Mouse (Mus musculus) embryonic facial prominence, embryonic 12.5 days (tissue): ENCODE results near the gene Mrpl23. TPM values are rescaled to one million over a fixed set of nuclear protein-coding genes. Genes with fewer than 3 reads are reported as not detected.

Experiments
- ATAC-seq: fragments of 200-750 bp; cut with Nextera tagmentation; 2 replicates; pipeline ENCODE4 v1.8.0; 2017; ENCODE audit not compliant: insufficient number of reproducible peaks, insufficient read depth, low FRiP score, low TSS enrichment
- H3K27ac ChIP-seq: fragments of 300-500 bp; sonication (generic); 2 replicates; pipeline ENCODE4 v1.5.1; 2016; ENCODE audit warnings: mild to moderate bottlenecking
- H3K27me3 ChIP-seq: fragments of 300-500 bp; sonication (generic); 2 replicates; pipeline ENCODE4 v1.6.1; 2016; ENCODE audit warnings: mild to moderate bottlenecking, moderate library complexity
- H3K36me3 ChIP-seq: fragments of 300-500 bp; sonication (generic); 2 replicates; pipeline ENCODE4 v1.6.1; 2016; ENCODE audit warnings: mild to moderate bottlenecking
- H3K4me1 ChIP-seq: fragments of 300-500 bp; sonication (generic); 2 replicates; pipeline ENCODE4 v1.6.1; 2016
- H3K4me2 ChIP-seq: fragments of 300-500 bp; sonication (generic); replicated peaks from 2 replicates; pipeline ENCODE4 v1.6.1; 2016; ENCODE audit warnings: mild to moderate bottlenecking, moderate library complexity
- H3K4me3 ChIP-seq: fragments of 300-500 bp; sonication (generic); 2 replicates; pipeline ENCODE4 v1.5.1; 2016; ENCODE audit warnings: mild to moderate bottlenecking
- H3K9ac ChIP-seq: fragments of 300-500 bp; sonication (generic); 2 replicates; pipeline ENCODE4 v1.6.1; 2016; ENCODE audit warnings: mild to moderate bottlenecking, moderate library complexity
- H3K9me3 ChIP-seq: fragments of 300-500 bp; sonication (generic); 2 replicates; pipeline ENCODE4 v1.6.1; 2016; ENCODE audit warnings: mild to moderate bottlenecking, moderate library complexity
- WGBS: fragments of 180-500 bp; shearing (Covaris S2); methylation state at CpG from one replicate; pipeline ENCODE4 v1.1.7; 2016; 5-methylcytosine and 5-hydroxymethylcytosine counted together
- polyA plus RNA-seq: library from polyadenylated mRNA; unstranded; fragments of >200 nt; fragmentation: Nextera tagmentation; extraction: Ambion mirVana; gene quantifications from 2 replicates; pipeline ENCODE4 v1.2.1, GENCODE M21; 2016

Gene Mrpl23
- polyA plus RNA-seq, 1 experiment from 2014 or later, result 19.8 TPM

GRCm38 (mm10) chr7:142522352-142522751, 10.1 kb upstream of the Mrpl23 start:
- no peak for ATAC-seq
- H3K4me2 ChIP-seq, result no peak overlapping the region
- no peaks in the 10 kb centered on the region for H3K27me3 ChIP-seq
- H3K9me3 ChIP-seq, result no peaks in the 10 kb centered on the region
- peak overlapping the region; percentile 86 for H3K27ac ChIP-seq
- no peak overlapping the region for H3K9ac ChIP-seq
- no peaks in the 10 kb centered on the region for H3K36me3 ChIP-seq
- peaks cover 47% of the 10 kb centered on the region for H3K4me1 ChIP-seq
- WGBS, result 29% methylated on average over 4 of the region's 4 CpGs
- H3K4me3 ChIP-seq, result no peak overlapping the region

GRCm38 (mm10) chr7:142523200-142523990, 9.1 kb upstream of the Mrpl23 start:
- ATAC-seq, result no peak
- 21% methylated on average over 17 of the region's 17 CpGs for WGBS
- H3K4me1 ChIP-seq, result peaks cover 53% of the 10 kb centered on the region
- H3K27me3 ChIP-seq, result no peaks in the 10 kb centered on the region
- H3K9me3 ChIP-seq, result no peaks in the 10 kb centered on the region
- H3K9ac ChIP-seq, result no peak overlapping the region
- no peak overlapping the region for H3K4me2 ChIP-seq
- no peaks in the 10 kb centered on the region for H3K36me3 ChIP-seq
- no peak overlapping the region for H3K4me3 ChIP-seq
- H3K27ac ChIP-seq, result peak overlapping the region; percentile 86

- no peak overlapping the region for H3K4me2 ChIP-seq
- H3K27me3 ChIP-seq, result no peaks in the 10 kb centered on the region
- H3K4me3 ChIP-seq, result no peak overlapping the region
- peak; percentile 57 for ATAC-seq
- no peaks in the 10 kb centered on the region for H3K9me3 ChIP-seq
- H3K27ac ChIP-seq, result peak overlapping the region; percentile 91
- peaks cover 44% of the 10 kb centered on the region for H3K4me1 ChIP-seq
- no peaks in the 10 kb centered on the region for H3K36me3 ChIP-seq
- 22% methylated on average over 13 of the region's 13 CpGs for WGBS
- H3K9ac ChIP-seq, result 0 out of 2 replicates have a peak overlapping the region, but pooled peaks have one; percentile 2
Measured at GRCm38 (mm10) chr7:142525342-142526178, 6.9 kb upstream of the Mrpl23 start.

GRCm38 (mm10) chr7:142529350-142529749, 3.1 kb upstream of the Mrpl23 start:
- H3K9me3 ChIP-seq, result no peaks in the 10 kb centered on the region
- 65% methylated on average over 10 of the region's 10 CpGs for WGBS
- no peak overlapping the region for H3K4me2 ChIP-seq
- ATAC-seq, result no peak
- H3K36me3 ChIP-seq, result no peaks in the 10 kb centered on the region
- peaks cover 56% of the 10 kb centered on the region for H3K4me1 ChIP-seq
- 0 out of 2 replicates have a peak overlapping the region, but pooled peaks have one; percentile 24 for H3K27ac ChIP-seq
- no peak overlapping the region for H3K4me3 ChIP-seq
- H3K9ac ChIP-seq, result no peak overlapping the region
- no peaks in the 10 kb centered on the region for H3K27me3 ChIP-seq

GRCm38 (mm10) chr7:142531973-142532521, 439 bp upstream of the Mrpl23 start:
- ATAC-seq, result no peak
- H3K27me3 ChIP-seq, result no peaks in the 10 kb centered on the region
- H3K9ac ChIP-seq, result peak overlapping the region; percentile 79; the same call in 1 of the 2 replicates
- no peak overlapping the region for H3K4me3 ChIP-seq
- peaks cover 49% of the 10 kb centered on the region for H3K4me1 ChIP-seq
- no peaks in the 10 kb centered on the region for H3K9me3 ChIP-seq
- H3K27ac ChIP-seq, result peak overlapping the region; percentile 90
- H3K4me2 ChIP-seq, result peak overlapping the region; percentile 70; the same call in 1 of the 2 replicates
- H3K36me3 ChIP-seq, result peaks cover 5% of the 10 kb centered on the region; the same call in 1 of the 2 replicates
- 78% methylated on average over 4 of the region's 4 CpGs for WGBS

- H3K9ac ChIP-seq, result peak overlapping the region; percentile 79
- no peaks in the 10 kb centered on the region for H3K27me3 ChIP-seq
- H3K36me3 ChIP-seq, result peaks cover 5% of the 10 kb centered on the region; the same call in 1 of the 2 replicates
- 1% methylated on average over 39 of the region's 44 CpGs for WGBS
- peak; percentile 74 for ATAC-seq
- peaks cover 54% of the 10 kb centered on the region for H3K4me1 ChIP-seq
- peak overlapping the region; percentile 70 for H3K4me2 ChIP-seq
- no peaks in the 10 kb centered on the region for H3K9me3 ChIP-seq
- peak overlapping the region; percentile 90 for H3K27ac ChIP-seq
- H3K4me3 ChIP-seq, result peak overlapping the region; percentile 56
Measured at GRCm38 (mm10) chr7:142533059-142533855, 771 bp downstream of the Mrpl23 start.

GRCm38 (mm10) chr7:142535116-142535515, 2.6 kb downstream of the Mrpl23 start:
- WGBS, result 72% methylated on average over 4 of the region's 4 CpGs
- H3K9ac ChIP-seq, result no peak overlapping the region
- ATAC-seq, result no peak
- H3K9me3 ChIP-seq, result no peaks in the 10 kb centered on the region
- no peak overlapping the region for H3K4me3 ChIP-seq
- peak overlapping the region; percentile 90 for H3K27ac ChIP-seq
- H3K4me2 ChIP-seq, result no peak overlapping the region
- H3K36me3 ChIP-seq, result peaks cover 5% of the 10 kb centered on the region; the same call in 1 of the 2 replicates
- peaks cover 70% of the 10 kb centered on the region for H3K4me1 ChIP-seq
- no peaks in the 10 kb centered on the region for H3K27me3 ChIP-seq

- Histone ChIP-seq H3K9me3 (no peaks in the 10 kb centered on the region), H3K9ac (no peak overlapping the region), H3K4me3 (no peak overlapping the region), H3K36me3 (peaks cover 5% of the 10 kb centered on the region; the same call in 1 of the 2 replicates), H3K27ac (peak overlapping the region; percentile 90), H3K4me2 (no peak overlapping the region), H3K4me1 (peaks cover 72% of the 10 kb centered on the region), H3K27me3 (no peaks in the 10 kb centered on the region)
- 94% methylated on average over 5 of the region's 5 CpGs for WGBS
- no peak for ATAC-seq
Measured at GRCm38 (mm10) chr7:142535832-142536231, 3.3 kb downstream of the Mrpl23 start.

GRCm38 (mm10) chr7:142537181-142537580, 4.7 kb downstream of the Mrpl23 start:
- WGBS, result 28% methylated on average over 5 of the region's 5 CpGs
- Histone ChIP-seq H3K9ac (no peak overlapping the region), H3K4me3 (no peak overlapping the region), H3K36me3 (peaks cover 5% of the 10 kb centered on the region; the same call in 1 of the 2 replicates), H3K27me3 (no peaks in the 10 kb centered on the region), H3K4me2 (no peak overlapping the region), H3K9me3 (no peaks in the 10 kb centered on the region), H3K4me1 (peaks cover 73% of the 10 kb centered on the region), H3K27ac (peak overlapping the region; percentile 96)
- no peak for ATAC-seq

- Histone ChIP-seq H3K4me3 (no peak overlapping the region), H3K36me3 (peaks cover 5% of the 10 kb centered on the region; the same call in 1 of the 2 replicates), H3K4me1 (peaks cover 73% of the 10 kb centered on the region), H3K9ac (no peak overlapping the region), H3K27ac (peak overlapping the region; percentile 96), H3K9me3 (no peaks in the 10 kb centered on the region), H3K27me3 (no peaks in the 10 kb centered on the region), H3K4me2 (peak overlapping the region; percentile 23; the same call in 1 of the 2 replicates)
- ATAC-seq, result 0 out of 2 replicates have a peak, but pooled peaks have one; percentile 25
- WGBS, result 4% methylated on average over 6 of the region's 6 CpGs
Measured at GRCm38 (mm10) chr7:142537879-142538278, 5.4 kb downstream of the Mrpl23 start.
